ENCODE assay signal across 13 mouse cellular contexts in genomic region chr11:18940916-18941315, GRCm38 (mm10).
A peak's percentile ranks its signal among the peaks of the same experiment; 100 is the strongest.
DNase-seq lines count a peak whose midpoint lies in the region; ATAC-seq and TF ChIP-seq lines count a peak whose summit lies in the region.
"Had no signal": no experiment of that assay in that cellular context is flagged by ENCODE, and none has a peak within 500 bp of the region (broad histone marks: within the 10 kb centered on the region; RNA-seq: fewer than 3 reads in every experiment).

No protein-coding gene starts in this region.

- no peak overlapping the region for H3K4me2 ChIP-seq in kidney, embryonic 16.5 days (replicated peaks; ENCODE audit: low read depth, low read length)
- peak overlapping the region; percentile 72 for H3K4me2 ChIP-seq in myocyte (ENCODE audit: low read depth)
- H3K4me2 ChIP-seq in forebrain, embryonic 11.5 days (ENCODE audit: low read depth, low read length, severe bottlenecking): no peak overlapping the region
- H3K4me2 ChIP-seq: embryonic facial prominence, embryonic 12.5 days; lung, embryonic 15.5 days had no signal

- TF ChIP-seq POLR2A in myocyte (IDR thresholded peaks at IDR 0.05; ENCODE audit: insufficient read length, low read depth): no peak

- H3K9ac ChIP-seq in kidney, embryonic 16.5 days (replicated peaks; ENCODE audit: low read length): no peak overlapping the region
- H3K9ac ChIP-seq in forebrain, embryonic 11.5 days (ENCODE audit: low read length): no peak overlapping the region
- H3K9ac ChIP-seq: embryonic facial prominence, embryonic 12.5 days; forebrain, postnatal 0 days; lung, embryonic 15.5 days had no signal

- no peak for ATAC-seq in kidney, embryonic 16.5 days (ENCODE audit: low FRiP score, low TSS enrichment)
- ATAC-seq in forebrain, embryonic 11.5 days (replicated peaks; ENCODE audit: low FRiP score): no peak
- ATAC-seq: forebrain, postnatal 0 days had no signal

- no peak overlapping the region for H3ac ChIP-seq in myocyte (ENCODE audit: control insufficient read depth, insufficient read length)

- peaks cover 13% of the 10 kb centered on the region for H3K36me3 ChIP-seq in heart, embryonic 10.5 days
- H3K36me3 ChIP-seq in kidney, embryonic 16.5 days (ENCODE audit: insufficient read depth, low read length): 0 out of 2 replicates have a peak, but pooled peaks cover 6% of the 10 kb centered on the region
- no peaks in the 10 kb centered on the region for H3K36me3 ChIP-seq in myocyte (ENCODE audit: control insufficient read depth, insufficient read depth)
- no peaks in the 10 kb centered on the region for H3K36me3 ChIP-seq in forebrain, embryonic 11.5 days (ENCODE audit: control insufficient read depth, insufficient read depth, low read length)
- H3K36me3 ChIP-seq: embryonic facial prominence, embryonic 12.5 days had no signal

- peak; percentile 32 to 39 for DNase-seq in heart, adult 18-20 months
- no peak for DNase-seq in heart, embryonic 10.5 days (ENCODE audit: low spot score)
- peak; percentile 25 for DNase-seq in kidney, adult 9 months
- DNase-seq in NIH3T3 (ENCODE audit: low read depth): peak; percentile 61
- DNase-seq in layer of hippocampus, postnatal 25 days (ENCODE audit: extremely low spot score in 1 of 2, low spot score in 1 of 2): no peak
- DNase-seq in forebrain, embryonic 11.5 days (ENCODE audit: low spot score): no peak
- DNase-seq: cerebellum, adult 9-10 months; forebrain, postnatal 0 days; left cerebral cortex, postnatal 4 days had no signal

- no peaks in the 10 kb centered on the region for H3K9me3 ChIP-seq in heart, embryonic 10.5 days
- no peaks in the 10 kb centered on the region for H3K9me3 ChIP-seq in kidney, embryonic 16.5 days (ENCODE audit: low read length)
- H3K9me3 ChIP-seq in forebrain, embryonic 11.5 days (ENCODE audit: control insufficient read depth, low read length): no peaks in the 10 kb centered on the region
- H3K9me3 ChIP-seq: embryonic facial prominence, embryonic 12.5 days; lung, embryonic 15.5 days had no signal

- H3K79me2 ChIP-seq in myocyte (ENCODE audit: control insufficient read depth, insufficient read depth): peaks cover 7% of the 10 kb centered on the region

- no peaks in the 10 kb centered on the region for H3K27me3 ChIP-seq in heart, embryonic 10.5 days (ENCODE audit: insufficient read depth, poor library complexity, severe bottlenecking)
- no peaks in the 10 kb centered on the region for H3K27me3 ChIP-seq in kidney, embryonic 16.5 days (ENCODE audit: insufficient read depth, low read length)
- H3K27me3 ChIP-seq in myocyte (ENCODE audit: control insufficient read depth, insufficient read depth, insufficient read length): no peaks in the 10 kb centered on the region
- no peaks in the 10 kb centered on the region for H3K27me3 ChIP-seq in forebrain, embryonic 11.5 days (ENCODE audit: control insufficient read depth, insufficient read depth, low read length)
- H3K27me3 ChIP-seq: embryonic facial prominence, embryonic 12.5 days; lung, embryonic 15.5 days had no signal

- no peak overlapping the region for H3K27ac ChIP-seq in heart, embryonic 10.5 days
- H3K27ac ChIP-seq in kidney, embryonic 16.5 days (ENCODE audit: low read length): no peak overlapping the region
- no peak overlapping the region for H3K27ac ChIP-seq in forebrain, embryonic 11.5 days (ENCODE audit: low read depth, low read length)
- H3K27ac ChIP-seq: embryonic facial prominence, embryonic 12.5 days; lung, embryonic 15.5 days had no signal

- WGBS in heart, embryonic 10.5 days: 57% methylated on average over 4 of the region's 4 CpGs
- 39% methylated on average over 4 of the region's 4 CpGs for WGBS in kidney, embryonic 16.5 days
- 41% methylated on average over 4 of the region's 4 CpGs for WGBS in forebrain, embryonic 11.5 days

- H3K4me1 ChIP-seq in heart, embryonic 10.5 days: peaks cover 33% of the 10 kb centered on the region
- peaks cover 19% of the 10 kb centered on the region for H3K4me1 ChIP-seq in kidney, embryonic 16.5 days (ENCODE audit: insufficient read depth, low read length)
- H3K4me1 ChIP-seq in forebrain, embryonic 11.5 days (replicated peaks; ENCODE audit: control insufficient read depth, insufficient read depth, low read length): peaks cover 11% of the 10 kb centered on the region

- H3K4me3 ChIP-seq in heart, embryonic 10.5 days: no peak overlapping the region
- H3K4me3 ChIP-seq in kidney, embryonic 16.5 days (ENCODE audit: low read length): no peak overlapping the region
- H3K4me3 ChIP-seq in myocyte: no peak overlapping the region
- no peak overlapping the region for H3K4me3 ChIP-seq in forebrain, embryonic 11.5 days (ENCODE audit: low read depth, low read length)
- H3K4me3 ChIP-seq: embryonic facial prominence, embryonic 12.5 days; lung, embryonic 15.5 days had no signal

TF ChIP-seq in myocyte, 11 proteins besides CTCF, POLR2A, EP300 and RAD21:
- TF ChIP-seq USF1 (IDR thresholded peaks at IDR 0.05; ENCODE audit: low read depth) (no peak), TCF3 (IDR thresholded peaks at IDR 0.05; ENCODE audit: insufficient read length, low read depth) (no peak), CEBPB (IDR thresholded peaks at IDR 0.05; ENCODE audit: insufficient read depth, poor library complexity, severe bottlenecking) (peak; percentile 70; the same call in 1 of the 2 replicates), MYOG (IDR thresholded peaks at IDR 0.05; ENCODE audit: control insufficient read depth in 1 of 3, insufficient read depth in 1 of 3, insufficient read length in 2 of 3, low read depth in 2 of 3) (no peak), SRF (IDR thresholded peaks at IDR 0.05; ENCODE audit: control insufficient read depth, insufficient read length, low read depth) (no peak), REST (IDR thresholded peaks at IDR 0.05; ENCODE audit: insufficient read depth, insufficient read length) (no peak)
TF ChIP-seq in myocyte: peak in this region for 1.

Comparison
In these comparisons a context has a peak if more than half of its experiments do, and no peak if none do; other contexts are left out.
1. DNase-seq: peak in heart, adult 18-20 months (2 of 2), kidney, adult 9 months (single experiment) and NIH3T3 (single experiment); none in heart, embryonic 10.5 days (single experiment), layer of hippocampus, postnatal 25 days (0 of 2) and forebrain, embryonic 11.5 days (single experiment).